16 mouse cellular contexts compared by ENCODE assay signal in the genomic region with DNA sequence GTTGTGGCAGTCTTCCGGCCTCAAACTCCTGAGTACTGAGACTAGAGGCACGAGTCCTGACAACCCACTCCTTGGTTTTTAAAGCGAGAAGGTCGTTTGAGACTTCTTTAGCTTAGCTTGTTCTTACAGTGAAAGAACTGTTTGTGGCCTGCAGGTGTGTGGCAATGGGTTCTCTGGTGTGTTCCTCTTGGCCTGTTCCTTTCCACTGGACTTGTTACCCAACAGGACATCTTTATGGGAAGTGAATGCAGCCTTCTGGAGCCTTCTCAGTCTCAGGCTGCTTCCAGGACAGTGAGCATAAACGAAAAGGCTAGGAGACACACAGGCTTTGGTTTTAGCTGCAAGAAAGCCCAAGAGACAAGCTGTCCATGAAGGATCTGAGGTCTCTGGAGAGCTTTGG.
DNase-seq lines count a peak whose midpoint lies in the region; ATAC-seq and TF ChIP-seq lines count a peak whose summit lies in the region.
"Had no signal": no experiment of that assay in that cellular context is flagged by ENCODE, and none has a peak within 500 bp of the region (broad histone marks: within the 10 kb centered on the region; RNA-seq: fewer than 3 reads in every experiment).

No protein-coding gene starts in this region.

- no peak for TF ChIP-seq POLR2A in spleen, adult 2 months (IDR thresholded peaks at IDR 0.05; ENCODE audit: low read depth, low read length)
- no peak for TF ChIP-seq POLR2A in cerebellum, adult 2 months (IDR thresholded peaks at IDR 0.05; ENCODE audit: borderline replicate concordance, insufficient read depth, low read length)

- no peak overlapping the region for H3K9ac ChIP-seq in liver, postnatal 0 days (replicated peaks)
- H3K9ac ChIP-seq: embryonic facial prominence, embryonic 13.5 days; hindbrain, embryonic 15.5 days; liver, embryonic 14.5 days; neural tube, embryonic 13.5 days had no signal

- peak; percentile 50 for DNase-seq in layer of hippocampus, adult 9-11 months
- no peak for DNase-seq in layer of hippocampus, adult 8-10 months (ENCODE audit: low spot score in 2 of 2)
- no peak for DNase-seq in spleen, adult 2 months (ENCODE audit: low read depth in 1 of 2, low spot score in 2 of 2)
- no peak for DNase-seq in spleen, adult 18-20 months
- peak; percentile 28 for DNase-seq in liver, postnatal 0 days
- no peak for DNase-seq in embryo, embryonic 10 days (ENCODE audit: low spot score)
- DNase-seq in embryo, embryonic 9.5 days (ENCODE audit: extremely low spot score), result no peak
- DNase-seq in cerebellum, adult 2 months, result no peak
- DNase-seq: adrenal gland, postnatal 36 days; gastrocnemius, postnatal 14 days; right cerebral cortex, postnatal 14 days had no signal

- 59% methylated on average over 5 of the region's 5 CpGs for WGBS in spleen, adult 2 months
- 55% methylated on average over 5 of the region's 5 CpGs for WGBS in liver, postnatal 0 days (ENCODE audit: insufficient replicate concordance)
- 89% methylated on average over 5 of the region's 5 CpGs for WGBS in cerebellum, adult 2 months

- TF ChIP-seq EP300 in liver, postnatal 0 days (IDR thresholded peaks at IDR 0.05; ENCODE audit: low read depth), result peak; percentile 50; the same call in 1 of the 2 replicates

- peak; percentile 26; the same call in 1 of the 2 replicates for ATAC-seq in liver, postnatal 0 days
- ATAC-seq: intestine, embryonic 16.5 days had no signal

- no peaks in the 10 kb centered on the region for H3K27me3 ChIP-seq in spleen, adult 2 months (ENCODE audit: control insufficient read depth, insufficient read depth, low read length)
- no peaks in the 10 kb centered on the region for H3K27me3 ChIP-seq in liver, postnatal 0 days (ENCODE audit: insufficient read depth, low read length)
- H3K27me3 ChIP-seq in cerebellum, adult 2 months (ENCODE audit: control insufficient read depth, insufficient read depth, low read length), result no peaks in the 10 kb centered on the region; the same call in 1 of the 2 replicates
- H3K27me3 ChIP-seq: embryonic facial prominence, embryonic 13.5 days; hindbrain, embryonic 15.5 days; neural tube, embryonic 13.5 days had no signal

- no peak overlapping the region for H3K4me2 ChIP-seq in liver, postnatal 0 days (ENCODE audit: low read depth, low read length)
- H3K4me2 ChIP-seq: embryonic facial prominence, embryonic 13.5 days; hindbrain, embryonic 15.5 days; neural tube, embryonic 13.5 days had no signal

- no peak for TF ChIP-seq CTCF in spleen, adult 2 months (IDR thresholded peaks at IDR 0.05; ENCODE audit: extremely low read depth, insufficient read depth, insufficient read length, insufficient replicate concordance)
- TF ChIP-seq CTCF in liver, postnatal 0 days (IDR thresholded peaks at IDR 0.05; ENCODE audit: low read depth), result no peak
- TF ChIP-seq CTCF in cerebellum, adult 2 months (IDR thresholded peaks at IDR 0.05; ENCODE audit: borderline replicate concordance, insufficient read depth, low read depth, low read length), result no peak

- peaks cover 39% of the 10 kb centered on the region for H3K4me1 ChIP-seq in spleen, adult 2 months (ENCODE audit: control insufficient read depth, insufficient read depth, insufficient read length)
- H3K4me1 ChIP-seq in liver, postnatal 0 days (ENCODE audit: insufficient read depth), result peaks cover 24% of the 10 kb centered on the region
- H3K4me1 ChIP-seq in cerebellum, adult 2 months (ENCODE audit: control insufficient read depth, insufficient read depth, low read length), result peaks cover 3% of the 10 kb centered on the region; the same call in 1 of the 2 replicates
- H3K4me1 ChIP-seq: embryonic facial prominence, embryonic 13.5 days; hindbrain, embryonic 15.5 days had no signal

- H3K36me3 ChIP-seq in spleen, adult 2 months (ENCODE audit: control insufficient read depth, insufficient read depth, low read length), result no peaks in the 10 kb centered on the region
- H3K36me3 ChIP-seq in liver, postnatal 0 days (replicated peaks; ENCODE audit: insufficient read depth, low read length), result no peaks in the 10 kb centered on the region
- H3K36me3 ChIP-seq: embryonic facial prominence, embryonic 13.5 days; hindbrain, embryonic 15.5 days; neural tube, embryonic 13.5 days had no signal

- peak overlapping the region; percentile 90 for H3K27ac ChIP-seq in spleen, adult 2 months (ENCODE audit: insufficient read depth, low read length)
- H3K27ac ChIP-seq in liver, postnatal 0 days (ENCODE audit: low read depth), result peak overlapping the region; percentile 88
- no peak overlapping the region for H3K27ac ChIP-seq in cerebellum, adult 2 months (ENCODE audit: insufficient read depth, low read length)
- H3K27ac ChIP-seq: embryonic facial prominence, embryonic 13.5 days; hindbrain, embryonic 15.5 days; liver, embryonic 14.5 days; neural tube, embryonic 13.5 days had no signal

- no peak overlapping the region for H3K4me3 ChIP-seq in spleen, adult 2 months (ENCODE audit: extremely low read depth, insufficient read depth, insufficient read length)
- no peak overlapping the region for H3K4me3 ChIP-seq in liver, postnatal 0 days (ENCODE audit: low read depth, low read length)
- H3K4me3 ChIP-seq in cerebellum, adult 2 months (replicated peaks; ENCODE audit: insufficient read depth, low read depth, low read length), result no peak overlapping the region
- H3K4me3 ChIP-seq: embryonic facial prominence, embryonic 13.5 days; hindbrain, embryonic 15.5 days; neural tube, embryonic 13.5 days had no signal

- H3K9me3 ChIP-seq in liver, postnatal 0 days (ENCODE audit: low read length), result no peaks in the 10 kb centered on the region
- H3K9me3 ChIP-seq: embryonic facial prominence, embryonic 13.5 days; hindbrain, embryonic 15.5 days; neural tube, embryonic 13.5 days had no signal

Comparison
In these comparisons a context has a peak if more than half of its experiments do, and no peak if none do; other contexts are left out.
1. DNase-seq: peak in layer of hippocampus, adult 9-11 months (single experiment) and liver, postnatal 0 days (single experiment); none in layer of hippocampus, adult 8-10 months (0 of 2), spleen, adult 2 months (0 of 2), spleen, adult 18-20 months (0 of 2), embryo, embryonic 10 days (single experiment), embryo, embryonic 9.5 days (single experiment) and cerebellum, adult 2 months (0 of 2).